Mouse (Mus musculus): Measurements from ENCODE around the gene Tspan32. TPM values are rescaled to one million over a fixed set of nuclear protein-coding genes. Genes with fewer than 3 reads are reported as not detected.

Tspan32 gene
- polyA plus RNA-seq, 1 experiment: 0.10 TPM

DNA sequence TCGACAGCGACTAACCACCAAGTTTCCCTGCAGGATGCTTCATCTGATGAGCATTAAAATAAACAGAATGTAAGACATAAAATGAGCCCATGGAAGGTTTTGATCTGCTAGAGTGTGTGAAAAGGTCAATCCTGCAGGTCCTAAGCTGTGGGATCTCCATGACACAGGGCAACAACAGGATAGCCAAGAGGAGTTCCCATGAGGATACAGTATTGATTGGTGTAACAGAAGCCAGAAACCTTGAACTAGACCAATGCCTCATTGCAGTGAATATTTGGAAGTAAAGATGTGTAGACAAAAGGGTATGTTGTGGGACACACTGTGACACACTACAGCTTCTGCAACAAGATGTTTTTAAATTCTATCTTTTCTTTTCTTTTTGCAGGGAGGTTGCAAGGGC lies 29.3 kb downstream of the Tspan32 start:
- no peak overlapping the region for H3K4me3 ChIP-seq (ENCODE audit: control insufficient read depth, low read depth, low read length)
- H3K27me3 ChIP-seq (ENCODE audit: control insufficient read depth, insufficient read depth, low read length): no peaks in the 10 kb centered on the region
- H3K36me3 ChIP-seq (ENCODE audit: control insufficient read depth, insufficient read depth, low read length): no peaks in the 10 kb centered on the region

DNA sequence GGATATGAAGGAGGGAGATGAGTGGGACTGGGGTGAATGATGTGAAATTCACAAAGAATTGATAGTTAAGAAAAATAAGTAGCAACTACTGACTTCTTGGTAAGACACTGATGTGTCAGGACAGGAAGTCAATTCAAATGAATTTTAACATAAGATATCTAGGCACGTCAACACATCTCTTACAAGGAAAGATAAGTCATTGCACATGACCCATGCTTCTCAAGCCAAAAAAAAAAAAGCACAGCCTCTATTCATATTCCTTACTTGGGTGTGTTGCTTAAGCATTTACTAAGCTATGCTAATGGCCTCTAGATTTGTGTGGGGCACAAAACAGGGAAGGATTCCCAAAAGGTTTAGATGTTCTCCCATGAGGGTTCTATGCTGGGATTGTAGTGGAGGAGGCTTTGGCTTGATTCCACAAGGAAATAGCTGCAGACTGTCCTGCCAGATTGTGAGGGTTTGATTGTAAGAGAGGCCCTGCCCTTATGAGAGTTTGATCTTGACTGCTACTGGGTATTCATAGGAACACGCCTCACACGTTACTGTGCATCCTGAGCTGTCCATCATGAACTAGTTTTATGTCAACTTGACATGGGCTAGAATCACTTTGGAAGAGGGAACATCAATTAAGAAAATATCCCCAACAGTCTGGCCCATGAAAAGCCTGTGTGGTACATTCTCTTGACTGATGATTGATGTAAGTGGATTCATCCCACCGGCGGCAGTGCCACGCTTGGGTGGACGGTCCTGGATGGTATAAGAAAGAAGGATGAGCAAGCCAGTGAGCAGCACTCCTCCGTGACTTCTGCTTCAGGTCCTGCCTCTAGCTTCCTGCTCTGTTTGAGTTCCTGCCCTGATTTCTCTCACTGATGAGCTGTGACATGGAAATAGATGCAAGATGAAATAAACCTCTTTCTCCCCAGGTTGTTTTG lies 29.9 kb downstream of the Tspan32 start:
- Histone ChIP-seq H3K27me3 (ENCODE audit: control insufficient read depth, insufficient read depth, low read length) (no peaks in the 10 kb centered on the region), H3K36me3 (ENCODE audit: control insufficient read depth, insufficient read depth, low read length) (no peaks in the 10 kb centered on the region), H3K4me1 (ENCODE audit: control insufficient read depth, insufficient read depth, low read length) (no peaks in the 10 kb centered on the region), H3K27ac (ENCODE audit: control insufficient read depth, insufficient read depth, low read depth, low read length) (no peak overlapping the region), H3K4me3 (ENCODE audit: control insufficient read depth, low read depth, low read length) (no peak overlapping the region)
- no peak for TF ChIP-seq POLR2A (IDR thresholded peaks at IDR 0.05; ENCODE audit: control insufficient read depth, low read depth, low read length)
- no peak for TF ChIP-seq CTCF (IDR thresholded peaks at IDR 0.05; ENCODE audit: control insufficient read depth, insufficient read depth, insufficient replicate concordance, low read depth, low read length)

More for the DNA sequence above, 29.3 kb downstream of the Tspan32 start:
- H3K27ac ChIP-seq (ENCODE audit: control insufficient read depth, insufficient read depth, low read depth, low read length): no peak overlapping the region
- no peaks in the 10 kb centered on the region for H3K4me1 ChIP-seq (ENCODE audit: control insufficient read depth, insufficient read depth, low read length)
- no peak for TF ChIP-seq CTCF (IDR thresholded peaks at IDR 0.05; ENCODE audit: control insufficient read depth, insufficient read depth, insufficient replicate concordance, low read depth, low read length)
- TF ChIP-seq POLR2A (IDR thresholded peaks at IDR 0.05; ENCODE audit: control insufficient read depth, low read depth, low read length): no peak

DNA sequence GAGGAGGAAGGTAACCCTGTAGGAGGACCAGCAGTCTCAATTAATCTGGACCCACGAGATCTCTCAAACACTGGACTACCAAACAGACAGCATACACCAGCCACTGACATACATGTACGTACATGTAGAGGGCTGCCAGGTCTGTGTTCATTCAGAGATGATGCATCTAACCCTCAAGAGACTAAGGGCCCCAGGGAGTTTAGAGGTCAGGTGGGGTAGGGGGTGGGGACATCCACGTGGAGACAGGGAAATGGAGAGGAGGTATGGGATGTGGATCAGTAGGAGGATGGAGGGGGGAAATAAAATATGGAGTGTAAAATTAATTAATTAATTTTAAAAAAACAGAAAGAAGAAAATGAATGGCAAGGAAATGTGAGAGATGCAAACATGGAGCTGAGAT lies 31.9 kb downstream of the Tspan32 start:
- Histone ChIP-seq H3K4me1 (ENCODE audit: control insufficient read depth, insufficient read depth, low read length) (peaks cover 2% of the 10 kb centered on the region; the same call in 1 of the 2 replicates), H3K27me3 (ENCODE audit: control insufficient read depth, insufficient read depth, low read length) (no peaks in the 10 kb centered on the region), H3K36me3 (ENCODE audit: control insufficient read depth, insufficient read depth, low read length) (no peaks in the 10 kb centered on the region), H3K4me3 (ENCODE audit: control insufficient read depth, low read depth, low read length) (no peak overlapping the region), H3K27ac (ENCODE audit: control insufficient read depth, insufficient read depth, low read depth, low read length) (no peak overlapping the region)
- TF ChIP-seq CTCF (IDR thresholded peaks at IDR 0.05; ENCODE audit: control insufficient read depth, insufficient read depth, insufficient replicate concordance, low read depth, low read length) (no peak), POLR2A (IDR thresholded peaks at IDR 0.05; ENCODE audit: control insufficient read depth, low read depth, low read length) (no peak)

DNA sequence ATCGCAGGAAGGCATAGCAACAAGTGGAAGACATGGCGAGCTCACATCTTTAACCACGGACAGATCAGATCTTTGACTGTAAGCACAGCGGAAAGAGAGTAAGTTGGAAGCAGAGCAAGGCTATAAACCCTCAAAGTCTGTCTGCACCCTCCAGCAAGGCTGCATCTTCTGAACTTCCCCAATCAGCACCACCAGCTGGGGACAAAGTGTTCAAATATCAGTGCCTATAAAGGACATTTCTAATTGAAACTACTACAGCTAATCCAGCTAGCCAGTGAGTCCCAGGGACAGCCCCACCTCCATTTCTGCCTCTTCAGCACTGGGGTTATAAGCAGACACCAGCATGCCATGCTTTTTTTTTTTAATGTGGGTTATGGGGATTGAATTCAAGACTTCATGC lies 32.5 kb downstream of the Tspan32 start:
- Histone ChIP-seq H3K36me3 (ENCODE audit: control insufficient read depth, insufficient read depth, low read length) (no peaks in the 10 kb centered on the region), H3K4me3 (ENCODE audit: control insufficient read depth, low read depth, low read length) (no peak overlapping the region), H3K4me1 (ENCODE audit: control insufficient read depth, insufficient read depth, low read length) (peaks cover 2% of the 10 kb centered on the region; the same call in 1 of the 2 replicates), H3K27ac (ENCODE audit: control insufficient read depth, insufficient read depth, low read depth, low read length) (no peak overlapping the region), H3K27me3 (ENCODE audit: control insufficient read depth, insufficient read depth, low read length) (no peaks in the 10 kb centered on the region)
- TF ChIP-seq CTCF (IDR thresholded peaks at IDR 0.05; ENCODE audit: control insufficient read depth, insufficient read depth, insufficient replicate concordance, low read depth, low read length) (no peak), POLR2A (IDR thresholded peaks at IDR 0.05; ENCODE audit: control insufficient read depth, low read depth, low read length) (no peak)

DNA sequence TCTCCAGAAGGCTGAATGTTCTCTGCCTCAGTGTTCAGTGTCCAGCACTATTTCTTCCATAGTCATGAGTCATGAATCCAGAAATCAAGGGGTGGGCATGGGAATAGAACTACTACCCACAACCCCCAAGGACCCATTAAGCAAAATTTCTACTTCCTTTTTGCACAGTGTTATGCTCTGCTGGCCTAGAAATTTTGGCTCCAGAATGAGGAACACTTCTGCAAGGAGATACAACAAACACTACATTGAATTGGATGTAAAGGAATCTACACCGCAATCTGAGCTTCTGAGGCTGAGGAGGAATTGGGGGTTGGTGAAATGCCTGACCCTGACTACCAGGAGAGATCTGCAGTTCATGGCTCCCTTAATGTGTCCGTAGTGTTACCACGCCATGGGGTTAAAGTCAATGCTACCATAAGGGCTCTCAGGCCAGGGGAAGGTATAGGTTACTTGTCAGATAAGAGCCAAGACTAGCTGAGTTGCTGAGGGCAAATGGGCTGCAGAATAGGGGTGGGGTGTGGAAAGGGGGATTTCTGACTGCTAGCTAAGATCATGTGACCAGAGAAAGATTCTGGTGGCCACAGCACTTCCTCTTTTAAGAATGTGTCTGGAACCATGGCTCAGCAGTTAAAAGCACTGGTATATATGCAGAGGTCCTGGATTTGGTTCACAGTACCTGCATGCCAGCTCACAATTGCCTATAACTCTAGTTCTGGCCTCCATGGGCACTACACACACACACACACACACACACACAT lies 33.5 kb downstream of the Tspan32 start:
- TF ChIP-seq CTCF (IDR thresholded peaks at IDR 0.05; ENCODE audit: control insufficient read depth, insufficient read depth, insufficient replicate concordance, low read depth, low read length) (no peak), POLR2A (IDR thresholded peaks at IDR 0.05; ENCODE audit: control insufficient read depth, low read depth, low read length) (no peak)
- H3K27ac ChIP-seq (ENCODE audit: control insufficient read depth, insufficient read depth, low read depth, low read length): no peak overlapping the region
- H3K27me3 ChIP-seq (ENCODE audit: control insufficient read depth, insufficient read depth, low read length): no peaks in the 10 kb centered on the region
- no peaks in the 10 kb centered on the region for H3K36me3 ChIP-seq (ENCODE audit: control insufficient read depth, insufficient read depth, low read length)
- no peak overlapping the region for H3K4me3 ChIP-seq (ENCODE audit: control insufficient read depth, low read depth, low read length)
- peaks cover 2% of the 10 kb centered on the region; the same call in 1 of the 2 replicates for H3K4me1 ChIP-seq (ENCODE audit: control insufficient read depth, insufficient read depth, low read length)

DNA sequence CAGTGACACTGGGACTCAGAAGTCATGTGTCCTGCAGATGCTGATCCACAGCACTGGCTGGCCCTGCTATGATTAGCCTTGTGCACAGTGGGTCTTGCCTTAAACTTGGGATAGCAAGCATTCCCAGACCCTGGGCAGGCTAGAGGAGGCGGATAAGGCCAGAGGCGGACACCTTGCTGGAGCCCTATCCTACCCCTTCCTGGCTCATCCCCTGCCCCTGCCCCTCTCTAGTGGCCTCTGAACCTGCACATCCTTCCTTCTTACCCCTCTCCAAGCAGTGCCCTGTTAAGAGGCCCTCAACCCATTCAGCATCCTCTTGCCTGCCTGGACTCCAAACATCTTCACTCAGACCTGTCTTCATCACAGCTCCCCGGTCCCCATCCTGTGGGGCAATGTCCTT lies 35.7 kb downstream of the Tspan32 start:
- Histone ChIP-seq H3K36me3 (ENCODE audit: control insufficient read depth, insufficient read depth, low read length) (no peaks in the 10 kb centered on the region), H3K27me3 (ENCODE audit: control insufficient read depth, insufficient read depth, low read length) (no peaks in the 10 kb centered on the region), H3K4me3 (ENCODE audit: control insufficient read depth, low read depth, low read length) (no peak overlapping the region), H3K27ac (ENCODE audit: control insufficient read depth, insufficient read depth, low read depth, low read length) (no peak overlapping the region), H3K4me1 (ENCODE audit: control insufficient read depth, insufficient read depth, low read length) (peaks cover 2% of the 10 kb centered on the region; the same call in 1 of the 2 replicates)
- TF ChIP-seq CTCF (IDR thresholded peaks at IDR 0.05; ENCODE audit: control insufficient read depth, insufficient read depth, insufficient replicate concordance, low read depth, low read length) (no peak), POLR2A (IDR thresholded peaks at IDR 0.05; ENCODE audit: control insufficient read depth, low read depth, low read length) (no peak)

Data from testis, adult 2 months (tissue).